In genomic region chr5:43665144-43665543, GRCm38 (mm10) we compare ENCODE assay signal across 9 mouse cellular contexts. TPM values are rescaled to one million over a fixed set of nuclear protein-coding genes. Genes with fewer than 3 reads are reported as not detected.
DNase-seq lines count a peak whose midpoint lies in the region; ATAC-seq lines count a peak whose summit lies in the region.
"Had no signal": no experiment of that assay in that cellular context is flagged by ENCODE, and none has a peak within 500 bp of the region (broad histone marks: within the 10 kb centered on the region; RNA-seq: fewer than 3 reads in every experiment).

No protein-coding gene starts in this region.

- no peaks in the 10 kb centered on the region for H3K36me3 ChIP-seq in forebrain, embryonic 16.5 days (ENCODE audit: control insufficient read depth, insufficient read depth)
- no peaks in the 10 kb centered on the region for H3K36me3 ChIP-seq in hindbrain, embryonic 16.5 days (ENCODE audit: control insufficient read depth, insufficient read depth, low read length)
- H3K36me3 ChIP-seq: liver, embryonic 13.5 days had no signal

- 0 out of 2 replicates have a peak overlapping the region, but pooled peaks have one; percentile 16 for H3K4me3 ChIP-seq in forebrain, embryonic 16.5 days (replicated peaks; ENCODE audit: low read length)
- peak overlapping the region; percentile 23 for H3K4me3 ChIP-seq in hindbrain, embryonic 16.5 days (ENCODE audit: low read length)
- H3K4me3 ChIP-seq: liver, embryonic 13.5 days had no signal

- peaks cover 22% of the 10 kb centered on the region for H3K4me1 ChIP-seq in forebrain, embryonic 16.5 days (replicated peaks; ENCODE audit: control insufficient read depth, insufficient read depth, low read length)
- peaks cover 15% of the 10 kb centered on the region for H3K4me1 ChIP-seq in hindbrain, embryonic 16.5 days (ENCODE audit: control insufficient read depth, insufficient read depth, low read depth, low read length)

- 8% methylated on average over 5 of the region's 5 CpGs for WGBS in forebrain, embryonic 16.5 days
- WGBS in hindbrain, embryonic 16.5 days, result 18% methylated on average over 5 of the region's 5 CpGs

- peak; percentile 15 for DNase-seq in embryo, embryonic 10 days (ENCODE audit: low spot score)
- no peak for DNase-seq in embryo, embryonic 9.5 days (ENCODE audit: extremely low spot score)
- peak; percentile 26 to 34 for DNase-seq in lung, postnatal 4 days
- DNase-seq in spleen, adult 18-20 months, result no peak
- no peak for DNase-seq in thymus, adult 18-20 months
- no peak for DNase-seq in cerebellum, adult 11-12 months
- DNase-seq: liver, embryonic 13.5 days had no signal

- peak overlapping the region; percentile 31 for H3K4me2 ChIP-seq in forebrain, embryonic 16.5 days (ENCODE audit: low read length)
- peak overlapping the region; percentile 50 for H3K4me2 ChIP-seq in hindbrain, embryonic 16.5 days (ENCODE audit: low read length)
- H3K4me2 ChIP-seq: liver, embryonic 13.5 days had no signal

- no peaks in the 10 kb centered on the region for H3K9me3 ChIP-seq in forebrain, embryonic 16.5 days (ENCODE audit: control insufficient read depth, low read length)
- no peaks in the 10 kb centered on the region for H3K9me3 ChIP-seq in hindbrain, embryonic 16.5 days (ENCODE audit: control insufficient read depth, low read length)
- H3K9me3 ChIP-seq: liver, embryonic 13.5 days had no signal

- peak; percentile 75 for ATAC-seq in forebrain, embryonic 16.5 days
- peak; percentile 43; the same call in 1 of the 2 replicates for ATAC-seq in hindbrain, embryonic 16.5 days

- no peak overlapping the region for H3K9ac ChIP-seq in forebrain, embryonic 16.5 days (replicated peaks; ENCODE audit: low read depth, low read length)
- H3K9ac ChIP-seq in hindbrain, embryonic 16.5 days (ENCODE audit: low read depth, low read length), result no peak overlapping the region
- H3K9ac ChIP-seq: liver, embryonic 13.5 days had no signal

- no peaks in the 10 kb centered on the region for H3K27me3 ChIP-seq in forebrain, embryonic 16.5 days (replicated peaks; ENCODE audit: control insufficient read depth, insufficient read depth, low read length)
- no peaks in the 10 kb centered on the region for H3K27me3 ChIP-seq in hindbrain, embryonic 16.5 days (replicated peaks; ENCODE audit: control insufficient read depth, insufficient read depth, low read length)
- H3K27me3 ChIP-seq: liver, embryonic 13.5 days had no signal

- no peak overlapping the region for H3K27ac ChIP-seq in forebrain, embryonic 16.5 days (ENCODE audit: low read length)
- no peak overlapping the region for H3K27ac ChIP-seq in hindbrain, embryonic 16.5 days (ENCODE audit: low read depth, low read length)
- H3K27ac ChIP-seq: liver, embryonic 13.5 days had no signal

RNA-seq across cellular contexts. Expression of gene Cc2d2a, which starts 3.0 kb away (rescaled TPM):
- 7.8 and 9.8 TPM in 2 replicates for polyA plus RNA-seq in forebrain, embryonic 16.5 days (2015; fragmentation: Nextera tagmentation; extraction: Ambion mirVana)
- 7.2 and 8.4 TPM in 2 replicates for polyA plus RNA-seq in hindbrain, embryonic 16.5 days (2015; fragmentation: Nextera tagmentation; extraction: Ambion mirVana)

Comparison
In these comparisons a context has a peak if more than half of its experiments do, and no peak if none do; other contexts are left out.
1. DNase-seq: peak in embryo, embryonic 10 days (single experiment) and lung, postnatal 4 days (2 of 2); none in embryo, embryonic 9.5 days (single experiment), spleen, adult 18-20 months (0 of 2), thymus, adult 18-20 months (0 of 2) and cerebellum, adult 11-12 months (single experiment).